Mouse (Mus musculus) heart, postnatal 0 days (tissue): ENCODE measurements around the gene Rabgap1l. TPM values are rescaled to one million over a fixed set of nuclear protein-coding genes. Genes with fewer than 3 reads are reported as not detected.
A peak's percentile ranks its signal among the peaks of the same experiment; 100 is the strongest.
"Not testable (repeated sequence)": the region's sequence is repeated elsewhere in the genome, so short reads cannot be mapped to it uniquely, and the experiment has no call there.

Experiments
- ATAC-seq: fragments of 200-750 bp; cut with Nextera tagmentation; 2 replicates; pipeline ENCODE4 v1.8.0; 2017; ENCODE audit warnings: low read depth, moderate number of reproducible peaks, moderate library complexity; ENCODE audit not compliant: insufficient read depth
- DNase-seq: peaks from one replicate; pipeline ENCODE4 v3.0.0-alpha.2; 2016; ENCODE audit warnings: low spot score
- H3K27ac ChIP-seq: fragments of 300-500 bp; sonication (generic); 2 replicates; pipeline ENCODE4 v1.5.1; 2014; ENCODE audit warnings: low read depth, mild to moderate bottlenecking
- H3K27me3 ChIP-seq: fragments of 300-500 bp; sonication (generic); 2 replicates; pipeline ENCODE4 v1.6.1; 2014; ENCODE audit warnings: low read length, mixed read lengths; ENCODE audit not compliant: control insufficient read depth, insufficient read depth
- H3K36me3 ChIP-seq: fragments of 300-500 bp; sonication (generic); replicated peaks from 2 replicates; pipeline ENCODE4 v1.6.1; 2014; ENCODE audit warnings: low read length, mixed read lengths; ENCODE audit not compliant: control insufficient read depth, insufficient read depth
- H3K4me1 ChIP-seq: fragments of 300-500 bp; sonication (generic); 2 replicates; pipeline ENCODE4 v1.6.1; 2014; ENCODE audit warnings: antibody characterized with exemption; ENCODE audit not compliant: control insufficient read depth, insufficient read depth
- H3K4me2 ChIP-seq: fragments of 300-500 bp; sonication (generic); 2 replicates; pipeline ENCODE4 v1.6.1; 2014; ENCODE audit warnings: low read depth, mild to moderate bottlenecking, low read length, moderate library complexity
- H3K4me3 ChIP-seq: fragments of 300-500 bp; sonication (generic); 2 replicates; pipeline ENCODE4 v1.5.1; 2014; ENCODE audit warnings: low read depth, low read length
- H3K9ac ChIP-seq: fragments of 300-500 bp; sonication (generic); replicated peaks from 2 replicates; pipeline ENCODE4 v1.6.1; 2014; ENCODE audit warnings: low read depth, low read length, mixed read lengths
- H3K9me3 ChIP-seq: fragments of 300-500 bp; sonication (generic); replicated peaks from 2 replicates; pipeline ENCODE4 v1.6.1; 2016; ENCODE audit warnings: low read length; ENCODE audit not compliant: control insufficient read depth
- CTCF ChIP-seq: IDR thresholded peaks from 2 replicates; pipeline ENCODE4 v1.5.1; 2016; ENCODE audit warnings: antibody characterized with exemption, control low read depth, low read depth
- EP300 ChIP-seq: IDR thresholded peaks from 2 replicates; pipeline ENCODE4 v1.6.1; 2016; ENCODE audit warnings: antibody characterized with exemption, low read depth
- WGBS: fragments of 180-500 bp; shearing (Covaris S2); extraction: QIAGEN DNeasy Blood & Tissue Kit; methylation state at CpG from one replicate; pipeline ENCODE4 v1.1.7; 2014; 5-methylcytosine and 5-hydroxymethylcytosine counted together
- polyA plus RNA-seq: library from polyadenylated mRNA; unstranded; fragments of >200 nt; fragmentation: Nextera tagmentation; extraction: Ambion mirVana; gene quantifications from 2 replicates; pipeline ENCODE4 v1.2.1, GENCODE M21; 2015
- total RNA-seq: library from RNA; depleted of rRNA; stranded (reverse); fragments of >200 nt; gene quantifications from 2 replicates; pipeline ENCODE4 v1.2.3, GENCODE M21; 2014; ENCODE audit warnings: low replicate concordance

Rabgap1l gene
- total and polyA plus RNA-seq, 2 experiments from 2014 or later, result 71.4 to 123 TPM

GRCm38 (mm10) chr1:160651691-160652090, 141.3 kb downstream of the Rabgap1l start:
- Histone ChIP-seq H3K4me2 (no peak overlapping the region), H3K4me3 (no peak overlapping the region), H3K9me3 (no peaks in the 10 kb centered on the region), H3K4me1 (no peaks in the 10 kb centered on the region), H3K9ac (no peak overlapping the region), H3K27me3 (no peaks in the 10 kb centered on the region), H3K36me3 (no peaks in the 10 kb centered on the region), H3K27ac (no peak overlapping the region)
- peak; percentile 44; the same call in 1 of the 2 replicates for ATAC-seq
- WGBS, result 25% methylated on average over 3 of the region's 3 CpGs
- no peak for DNase-seq
- no peak for TF ChIP-seq EP300
- no peak for TF ChIP-seq CTCF

GRCm38 (mm10) chr1:160645416-160645815, 147.6 kb downstream of the Rabgap1l start:
- H3K36me3 ChIP-seq, result no peaks in the 10 kb centered on the region
- H3K9me3 ChIP-seq, result no peaks in the 10 kb centered on the region
- no peak for TF ChIP-seq EP300
- peak; percentile 9; the same call in 1 of the 2 replicates for TF ChIP-seq CTCF
- no peaks in the 10 kb centered on the region for H3K27me3 ChIP-seq
- ATAC-seq (no peak), DNase-seq (no peak)
- no peaks in the 10 kb centered on the region for H3K4me1 ChIP-seq
- H3K27ac ChIP-seq, result no peak overlapping the region
- H3K4me3 ChIP-seq, result no peak overlapping the region
- WGBS, result 89% methylated on average over 3 of the region's 3 CpGs
- no peak overlapping the region for H3K9ac ChIP-seq
- no peak overlapping the region for H3K4me2 ChIP-seq

GRCm38 (mm10) chr1:160628213-160628932, 164.6 kb downstream of the Rabgap1l start:
- no peaks in the 10 kb centered on the region for H3K4me1 ChIP-seq
- H3K9me3 ChIP-seq, result no peaks in the 10 kb centered on the region
- H3K27ac ChIP-seq, result no peak overlapping the region
- H3K36me3 ChIP-seq, result no peaks in the 10 kb centered on the region
- no peak for TF ChIP-seq EP300
- no peak for TF ChIP-seq CTCF
- no peak overlapping the region for H3K9ac ChIP-seq
- H3K4me2 ChIP-seq, result no peak overlapping the region
- H3K4me3 ChIP-seq, result no peak overlapping the region
- DNase-seq, result no peak
- H3K27me3 ChIP-seq, result no peaks in the 10 kb centered on the region
- ATAC-seq, result no peak
- 72% methylated on average over 12 of the region's 12 CpGs for WGBS

GRCm38 (mm10) chr1:160624354-160625120, 168.5 kb downstream of the Rabgap1l start:
- 80% methylated on average over 4 of the region's 4 CpGs for WGBS
- not testable (repeated sequence) for DNase-seq, H3K36me3 ChIP-seq, H3K27ac ChIP-seq, H3K4me2 ChIP-seq, H3K4me1 ChIP-seq, ATAC-seq, H3K9ac ChIP-seq, H3K9me3 ChIP-seq, H3K27me3 ChIP-seq, H3K4me3 ChIP-seq

- ATAC-seq (no peak), DNase-seq (no peak)
- no peaks in the 10 kb centered on the region for H3K9me3 ChIP-seq
- H3K4me3 ChIP-seq, result no peak overlapping the region
- H3K27me3 ChIP-seq, result no peaks in the 10 kb centered on the region
- 77% methylated on average over 2 of the region's 2 CpGs for WGBS
- no peak for TF ChIP-seq CTCF
- no peak for TF ChIP-seq EP300
- no peak overlapping the region for H3K27ac ChIP-seq
- H3K4me2 ChIP-seq, result no peak overlapping the region
- no peak overlapping the region for H3K9ac ChIP-seq
- H3K36me3 ChIP-seq, result no peaks in the 10 kb centered on the region
- H3K4me1 ChIP-seq, result no peaks in the 10 kb centered on the region
Observed at GRCm38 (mm10) chr1:160618201-160618600, 174.8 kb downstream of the Rabgap1l start.
